Mouse (Mus musculus): ENCODE measurements at regions not wholly inside any gene's neighbourhood (a gene's known extent, or its start where the extent isn't known, plus 50 kb on each side); places are given as distances from the start of the nearest gene placed in this dataset.

- no peaks in the 10 kb centered on the region for H3K9me3 ChIP-seq (ENCODE audit: control insufficient read depth, low read length)
- H3K9ac ChIP-seq (ENCODE audit: low read length), result no peak overlapping the region
- no peak overlapping the region for H3K4me2 ChIP-seq (ENCODE audit: low read length)
- no peak overlapping the region for H3K27ac ChIP-seq (replicated peaks in 1 of 2; ENCODE audit: control insufficient read depth in 1 of 2, insufficient read depth in 1 of 2, low read depth in 2 of 2, low read length in 2 of 2)
- no peaks in the 10 kb centered on the region for H3K36me3 ChIP-seq (ENCODE audit: control insufficient read depth, insufficient read depth, low read length)
- H3K4me3 ChIP-seq (ENCODE audit: control insufficient read depth in 1 of 2, insufficient read depth in 1 of 2, low read depth in 1 of 2, low read length in 2 of 2), result no peak overlapping the region
- H3K4me1 ChIP-seq (ENCODE audit: control insufficient read depth in 2 of 2, insufficient read depth in 2 of 2, low read length in 2 of 2), result no peaks in the 10 kb centered on the region
- WGBS, result 76% methylated on average over 2 of the region's 2 CpGs
- no peaks in the 10 kb centered on the region for H3K27me3 ChIP-seq (ENCODE audit: control insufficient read depth, insufficient read depth, low read length)
- ATAC-seq (ENCODE audit: insufficient number of reproducible peaks, insufficient read depth, low FRiP score, low read depth), result no peak
These were observed 82.4 kb upstream of the Cdkn2b start for GRCm38 (mm10) chr4:89393251-89393711.

GRCm38 (mm10) chr4:89392791-89393190 lies 82.0 kb upstream of the Cdkn2b start:
- Histone ChIP-seq H3K27ac (replicated peaks in 1 of 2; ENCODE audit: control insufficient read depth in 1 of 2, insufficient read depth in 1 of 2, low read depth in 2 of 2, low read length in 2 of 2) (no peak overlapping the region), H3K9ac (ENCODE audit: low read length) (no peak overlapping the region), H3K4me2 (ENCODE audit: low read length) (no peak overlapping the region), H3K27me3 (ENCODE audit: control insufficient read depth, insufficient read depth, low read length) (no peaks in the 10 kb centered on the region), H3K36me3 (ENCODE audit: control insufficient read depth, insufficient read depth, low read length) (no peaks in the 10 kb centered on the region), H3K9me3 (ENCODE audit: control insufficient read depth, low read length) (no peaks in the 10 kb centered on the region), H3K4me3 (ENCODE audit: control insufficient read depth in 1 of 2, insufficient read depth in 1 of 2, low read depth in 1 of 2, low read length in 2 of 2) (no peak overlapping the region), H3K4me1 (ENCODE audit: control insufficient read depth in 2 of 2, insufficient read depth in 2 of 2, low read length in 2 of 2) (no peaks in the 10 kb centered on the region)
- no peak for ATAC-seq (ENCODE audit: insufficient number of reproducible peaks, insufficient read depth, low FRiP score, low read depth)

- H3K4me3 ChIP-seq (ENCODE audit: control insufficient read depth in 1 of 2, insufficient read depth in 1 of 2, low read depth in 1 of 2, low read length in 2 of 2), result no peak overlapping the region
- H3K27ac ChIP-seq (replicated peaks in 1 of 2; ENCODE audit: control insufficient read depth in 1 of 2, insufficient read depth in 1 of 2, low read depth in 2 of 2, low read length in 2 of 2), result no peak overlapping the region
- H3K27me3 ChIP-seq (ENCODE audit: control insufficient read depth, insufficient read depth, low read length), result no peaks in the 10 kb centered on the region
- H3K4me2 ChIP-seq (ENCODE audit: low read length), result no peak overlapping the region
- 69% methylated on average over 9 of the region's 9 CpGs for WGBS
- no peak overlapping the region for H3K9ac ChIP-seq (ENCODE audit: low read length)
- H3K4me1 ChIP-seq (ENCODE audit: control insufficient read depth in 2 of 2, insufficient read depth in 2 of 2, low read length in 2 of 2), result no peaks in the 10 kb centered on the region; a peak in 1 of 4 replicates
- no peak for ATAC-seq (ENCODE audit: insufficient number of reproducible peaks, insufficient read depth, low FRiP score, low read depth)
- H3K36me3 ChIP-seq (ENCODE audit: control insufficient read depth, insufficient read depth, low read length), result no peaks in the 10 kb centered on the region
- H3K9me3 ChIP-seq (ENCODE audit: control insufficient read depth, low read length), result no peaks in the 10 kb centered on the region
These were observed 80.8 kb upstream of the Cdkn2b start for GRCm38 (mm10) chr4:89391463-89392308.

GRCm38 (mm10) chr4:89383548-89383947 lies 72.7 kb upstream of the Cdkn2b start:
- no peak for ATAC-seq (ENCODE audit: insufficient number of reproducible peaks, insufficient read depth, low FRiP score, low read depth)
- no peak overlapping the region for H3K27ac ChIP-seq (replicated peaks in 1 of 2; ENCODE audit: control insufficient read depth in 1 of 2, insufficient read depth in 1 of 2, low read depth in 2 of 2, low read length in 2 of 2)
- no peaks in the 10 kb centered on the region; a peak in 1 of 4 replicates for H3K4me1 ChIP-seq (ENCODE audit: control insufficient read depth in 2 of 2, insufficient read depth in 2 of 2, low read length in 2 of 2)
- H3K36me3 ChIP-seq (ENCODE audit: control insufficient read depth, insufficient read depth, low read length), result no peaks in the 10 kb centered on the region
- no peak overlapping the region for H3K4me3 ChIP-seq (ENCODE audit: control insufficient read depth in 1 of 2, insufficient read depth in 1 of 2, low read depth in 1 of 2, low read length in 2 of 2)
- no peaks in the 10 kb centered on the region for H3K27me3 ChIP-seq (ENCODE audit: control insufficient read depth, insufficient read depth, low read length)
- 86% methylated on average over 3 of the region's 3 CpGs for WGBS
- H3K9ac ChIP-seq (ENCODE audit: low read length), result no peak overlapping the region
- H3K4me2 ChIP-seq (ENCODE audit: low read length), result no peak overlapping the region
- no peaks in the 10 kb centered on the region for H3K9me3 ChIP-seq (ENCODE audit: control insufficient read depth, low read length)

GRCm38 (mm10) chr4:89382434-89382976 lies 71.7 kb upstream of the Cdkn2b start:
- Histone ChIP-seq H3K9me3 (ENCODE audit: control insufficient read depth, low read length) (no peaks in the 10 kb centered on the region), H3K36me3 (ENCODE audit: control insufficient read depth, insufficient read depth, low read length) (no peaks in the 10 kb centered on the region), H3K4me3 (ENCODE audit: control insufficient read depth in 1 of 2, insufficient read depth in 1 of 2, low read depth in 1 of 2, low read length in 2 of 2) (no peak overlapping the region), H3K27me3 (ENCODE audit: control insufficient read depth, insufficient read depth, low read length) (no peaks in the 10 kb centered on the region), H3K4me1 (ENCODE audit: control insufficient read depth in 2 of 2, insufficient read depth in 2 of 2, low read length in 2 of 2) (no peaks in the 10 kb centered on the region; a peak in 1 of 4 replicates), H3K27ac (replicated peaks in 1 of 2; ENCODE audit: control insufficient read depth in 1 of 2, insufficient read depth in 1 of 2, low read depth in 2 of 2, low read length in 2 of 2) (no peak overlapping the region), H3K4me2 (ENCODE audit: low read length) (no peak overlapping the region), H3K9ac (ENCODE audit: low read length) (no peak overlapping the region)
- WGBS, result 82% methylated on average over 4 of the region's 4 CpGs
- no peak for ATAC-seq (ENCODE audit: insufficient number of reproducible peaks, insufficient read depth, low FRiP score, low read depth)

GRCm38 (mm10) chr4:89381763-89382162 lies 70.9 kb upstream of the Cdkn2b start:
- H3K9ac ChIP-seq (ENCODE audit: low read length), result no peak overlapping the region
- H3K4me3 ChIP-seq (ENCODE audit: control insufficient read depth in 1 of 2, insufficient read depth in 1 of 2, low read depth in 1 of 2, low read length in 2 of 2), result no peak overlapping the region
- no peak overlapping the region for H3K4me2 ChIP-seq (ENCODE audit: low read length)
- 88% methylated on average over 2 of the region's 2 CpGs for WGBS
- H3K9me3 ChIP-seq (ENCODE audit: control insufficient read depth, low read length), result no peaks in the 10 kb centered on the region
- no peak overlapping the region for H3K27ac ChIP-seq (replicated peaks in 1 of 2; ENCODE audit: control insufficient read depth in 1 of 2, insufficient read depth in 1 of 2, low read depth in 2 of 2, low read length in 2 of 2)
- no peak for ATAC-seq (ENCODE audit: insufficient number of reproducible peaks, insufficient read depth, low FRiP score, low read depth)
- no peaks in the 10 kb centered on the region for H3K27me3 ChIP-seq (ENCODE audit: control insufficient read depth, insufficient read depth, low read length)
- no peaks in the 10 kb centered on the region for H3K4me1 ChIP-seq (ENCODE audit: control insufficient read depth in 2 of 2, insufficient read depth in 2 of 2, low read length in 2 of 2)
- no peaks in the 10 kb centered on the region for H3K36me3 ChIP-seq (ENCODE audit: control insufficient read depth, insufficient read depth, low read length)

- H3K27ac ChIP-seq (replicated peaks in 1 of 2; ENCODE audit: control insufficient read depth in 1 of 2, insufficient read depth in 1 of 2, low read depth in 2 of 2, low read length in 2 of 2), result no peak overlapping the region
- WGBS, result 84% methylated on average over 5 of the region's 5 CpGs
These were observed 70.2 kb upstream of the Cdkn2b start for GRCm38 (mm10) chr4:89381077-89381476.

More at GRCm38 (mm10) chr4:89381077-89381476, 70.2 kb upstream of the Cdkn2b start:
- no peak overlapping the region for H3K4me3 ChIP-seq (ENCODE audit: control insufficient read depth in 1 of 2, insufficient read depth in 1 of 2, low read depth in 1 of 2, low read length in 2 of 2)
- no peaks in the 10 kb centered on the region for H3K9me3 ChIP-seq (ENCODE audit: control insufficient read depth, low read length)
- H3K4me1 ChIP-seq (ENCODE audit: control insufficient read depth in 2 of 2, insufficient read depth in 2 of 2, low read length in 2 of 2), result no peaks in the 10 kb centered on the region
- no peak for ATAC-seq (ENCODE audit: insufficient number of reproducible peaks, insufficient read depth, low FRiP score, low read depth)
- H3K4me2 ChIP-seq (ENCODE audit: low read length), result no peak overlapping the region
- no peak overlapping the region for H3K9ac ChIP-seq (ENCODE audit: low read length)
- H3K36me3 ChIP-seq (ENCODE audit: control insufficient read depth, insufficient read depth, low read length), result no peaks in the 10 kb centered on the region
- no peaks in the 10 kb centered on the region for H3K27me3 ChIP-seq (ENCODE audit: control insufficient read depth, insufficient read depth, low read length)
